ENCODE assay signal across 8 mouse cellular contexts in genomic region chr9:57835841-57836514, GRCm38 (mm10). TPM values are rescaled to one million over a fixed set of nuclear protein-coding genes. Genes with fewer than 3 reads are reported as not detected.
DNase-seq lines count a peak whose midpoint lies in the region; ATAC-seq and TF ChIP-seq lines count a peak whose summit lies in the region.

No protein-coding gene starts in this region.

- peaks cover 2% of the 10 kb centered on the region for H3K27me3 ChIP-seq in erythroblast, embryonic 14.5 days (ENCODE audit: control insufficient read depth)
- no peaks in the 10 kb centered on the region for H3K27me3 ChIP-seq in C2C12 (ENCODE audit: control insufficient read depth, insufficient read depth, insufficient read length)
- peaks cover 15% of the 10 kb centered on the region for H3K27me3 ChIP-seq in forebrain, embryonic 10.5 days (ENCODE audit: poor library complexity, severe bottlenecking)
- no peaks in the 10 kb centered on the region for H3K27me3 ChIP-seq in liver, embryonic 11.5 days (replicated peaks; ENCODE audit: control insufficient read depth, insufficient read depth, low read length)
- no peaks in the 10 kb centered on the region for H3K27me3 ChIP-seq in stomach, postnatal 0 days (ENCODE audit: control insufficient read depth, insufficient read depth, low read length)

- H3K27ac ChIP-seq in forebrain, embryonic 10.5 days, result peak overlapping the region; percentile 92
- peak overlapping the region; percentile 76 for H3K27ac ChIP-seq in liver, embryonic 11.5 days (ENCODE audit: low read depth, low read length)
- peak overlapping the region; percentile 46 for H3K27ac ChIP-seq in stomach, postnatal 0 days (replicated peaks)

- no peak for ATAC-seq in erythroblast, adult 5-6 weeks (replicated peaks; ENCODE audit: low FRiP score, poor library complexity, severe bottlenecking)
- ATAC-seq in liver, embryonic 11.5 days (replicated peaks; ENCODE audit: low FRiP score), result no peak
- no peak for ATAC-seq in stomach, postnatal 0 days (ENCODE audit: low FRiP score, low TSS enrichment)
- ATAC-seq in inflammation-experienced regulatory T-cells, adult 6 months, result no peak

- peak overlapping the region; percentile 92 for H3K4me3 ChIP-seq in erythroblast, embryonic 14.5 days (replicated peaks)
- H3K4me3 ChIP-seq in C2C12 (ENCODE audit: insufficient read depth, poor library complexity, severe bottlenecking), result peak overlapping the region; percentile 38
- peak overlapping the region; percentile 81 for H3K4me3 ChIP-seq in forebrain, embryonic 10.5 days
- peak overlapping the region; percentile 83 for H3K4me3 ChIP-seq in liver, embryonic 11.5 days (ENCODE audit: low read depth, low read length)
- H3K4me3 ChIP-seq in stomach, postnatal 0 days (ENCODE audit: low read depth, low read length), result peak overlapping the region; percentile 70

- H3K9ac ChIP-seq in liver, embryonic 11.5 days (ENCODE audit: low read depth, low read length), result peak overlapping the region; percentile 82
- H3K9ac ChIP-seq in stomach, postnatal 0 days (ENCODE audit: low read length), result peak overlapping the region; percentile 62

- no peak overlapping the region for H3ac ChIP-seq in C2C12 (ENCODE audit: control insufficient read depth, insufficient read length, low read depth)

- under 1% methylated on average over 22 of the region's 22 CpGs for WGBS in forebrain, embryonic 10.5 days
- WGBS in liver, embryonic 11.5 days, result 1% methylated on average over 21 of the region's 22 CpGs
- WGBS in stomach, postnatal 0 days, result 2% methylated on average over 22 of the region's 22 CpGs

- no peaks in the 10 kb centered on the region for H3K9me3 ChIP-seq in erythroblast, embryonic 14.5 days (ENCODE audit: control insufficient read depth, low read length)
- H3K9me3 ChIP-seq in forebrain, embryonic 10.5 days, result no peaks in the 10 kb centered on the region
- H3K9me3 ChIP-seq in liver, embryonic 11.5 days (ENCODE audit: control insufficient read depth, low read length), result no peaks in the 10 kb centered on the region
- H3K9me3 ChIP-seq in stomach, postnatal 0 days (ENCODE audit: control insufficient read depth, low read length), result no peaks in the 10 kb centered on the region

- H3K79me3 ChIP-seq in C2C12 (ENCODE audit: low read depth), result no peaks in the 10 kb centered on the region

- no peak for TF ChIP-seq CTCF in C2C12 (IDR thresholded peaks at IDR 0.05; ENCODE audit: control insufficient read depth, insufficient read depth, insufficient read length)
- TF ChIP-seq CTCF in stomach, postnatal 0 days (IDR thresholded peaks at IDR 0.05; ENCODE audit: low read depth), result no peak

- no peak for TF ChIP-seq EP300 in stomach, postnatal 0 days (optimal IDR thresholded peaks at IDR 0.05)

- H3K79me2 ChIP-seq in C2C12 (ENCODE audit: control insufficient read depth, insufficient read depth), result no peaks in the 10 kb centered on the region

- peak; percentile 43 for DNase-seq in forebrain, embryonic 10.5 days (ENCODE audit: extremely low spot score, low spot score)
- DNase-seq in liver, embryonic 11.5 days (ENCODE audit: low spot score), result no peak
- DNase-seq in stomach, postnatal 0 days (ENCODE audit: low spot score), result no peak
- no peak for DNase-seq in layer of hippocampus, postnatal 25 days (ENCODE audit: extremely low spot score in 1 of 2, low spot score in 1 of 2)

- H3K4me1 ChIP-seq in erythroblast, embryonic 14.5 days (ENCODE audit: control insufficient read depth), result peaks cover 68% of the 10 kb centered on the region
- peaks cover 55% of the 10 kb centered on the region for H3K4me1 ChIP-seq in forebrain, embryonic 10.5 days
- peaks cover 33% of the 10 kb centered on the region for H3K4me1 ChIP-seq in liver, embryonic 11.5 days (replicated peaks; ENCODE audit: control insufficient read depth, insufficient read depth, low read length)
- H3K4me1 ChIP-seq in stomach, postnatal 0 days (replicated peaks; ENCODE audit: control insufficient read depth, insufficient read depth), result peaks cover 5% of the 10 kb centered on the region; the same call in 1 of the 2 replicates

- peaks cover 30% of the 10 kb centered on the region for H3K36me3 ChIP-seq in erythroblast, embryonic 14.5 days (ENCODE audit: control insufficient read depth)
- no peaks in the 10 kb centered on the region for H3K36me3 ChIP-seq in C2C12 (ENCODE audit: control insufficient read depth, insufficient read depth)
- peaks cover 19% of the 10 kb centered on the region for H3K36me3 ChIP-seq in forebrain, embryonic 10.5 days (replicated peaks)
- H3K36me3 ChIP-seq in liver, embryonic 11.5 days (ENCODE audit: control insufficient read depth, insufficient read depth, low read length), result no peaks in the 10 kb centered on the region
- no peaks in the 10 kb centered on the region for H3K36me3 ChIP-seq in stomach, postnatal 0 days (ENCODE audit: control insufficient read depth, insufficient read depth, low read length)

- peak overlapping the region; percentile 61 for H3K4me2 ChIP-seq in liver, embryonic 11.5 days
- H3K4me2 ChIP-seq in stomach, postnatal 0 days (replicated peaks; ENCODE audit: low read depth), result peak overlapping the region; percentile 94

TF ChIP-seq in C2C12, 6 proteins besides CTCF, POLR2A, EP300 and RAD21:
- TF ChIP-seq USF1 (IDR thresholded peaks at IDR 0.05; ENCODE audit: low read depth) (no peak), MYOG (IDR thresholded peaks at IDR 0.05; ENCODE audit: control insufficient read depth, extremely low read depth, insufficient read length) (no peak), CEBPB (IDR thresholded peaks at IDR 0.05; ENCODE audit: low read depth) (no peak), MYOD1 (IDR thresholded peaks at IDR 0.05; ENCODE audit: control insufficient read depth, insufficient read length, low read depth) (no peak), FOSL1 (IDR thresholded peaks at IDR 0.05; ENCODE audit: insufficient read depth, low read length, poor library complexity, severe bottlenecking) (no peak), MAX (IDR thresholded peaks at IDR 0.05) (no peak)

RNA-seq across cellular contexts. Expression of gene Arid3b, which starts 0.6 kb away (rescaled TPM):
- polyA plus RNA-seq in erythroblast, embryonic 14.5 days (2012), result 1.8 and 1.9 TPM in 2 replicates
- 1.9 and 4.6 TPM in 2 replicates for total RNA-seq in erythroblast, adult 5-6 weeks (2015; ENCODE audit: low replicate concordance)
- 2.5 TPM in 2 replicates for total RNA-seq in erythroblast, adult 5-6 weeks (2017; ENCODE audit: low replicate concordance)
- 0.87 TPM for polyA plus RNA-seq in C2C12 (2012; fragmentation: generic; extraction: Trizol)
- polyA plus RNA-seq in forebrain, embryonic 10.5 days (2016; fragmentation: Nextera tagmentation; extraction: Ambion mirVana), result 41.0 and 41.7 TPM in 2 replicates
- 20.3 and 21.4 TPM in 2 replicates for polyA plus RNA-seq in liver, embryonic 11.5 days (2014; fragmentation: Nextera tagmentation; extraction: Ambion mirVana)
- 2.3 and 3.0 TPM in 2 replicates for polyA plus RNA-seq in stomach, postnatal 0 days (2015; fragmentation: Nextera tagmentation; extraction: Ambion mirVana)
- total RNA-seq in layer of hippocampus, postnatal 25 days (2021), result 1 to 10 TPM; 4.8 to 9.9 TPM
- polyA plus RNA-seq in inflammation-experienced regulatory T-cells, adult 6 months (2017; shearing (Covaris generic)), result 10 to 100 TPM; 12.8 to 26.9 (median 20.9) TPM

Comparison
In these comparisons a context has a peak if more than half of its experiments do, and no peak if none do; other contexts are left out.
1. H3K4me3 ChIP-seq: peak in every context shown above with its lines; median percentile 92 in erythroblast, embryonic 14.5 days; 83 in liver, embryonic 11.5 days; 81 in forebrain, embryonic 10.5 days; 70 in stomach, postnatal 0 days; 38 in C2C12.